Mouse (Mus musculus) ES-E14 (cell line): Measurements from ENCODE around the gene Mrtfb. TPM values are rescaled to one million over a fixed set of nuclear protein-coding genes. Genes with fewer than 3 reads are reported as not detected.

Experiments used
- DNase-seq: peaks from one replicate; pipeline ENCODE4 v3.0.0-alpha.2; 2013; ENCODE audit warnings: low read depth, low spot score
- H3K27ac ChIP-seq: 2 replicates; pipeline ENCODE4 v1.5.1; 2012; ENCODE audit warnings: low read depth, mild to moderate bottlenecking, low read length, moderate library complexity, mixed read lengths; ENCODE audit not compliant: poor library complexity, insufficient read depth, severe bottlenecking
- H3K36me3 ChIP-seq: 2 replicates; pipeline ENCODE4 v1.6.1; 2012; ENCODE audit warnings: mild to moderate bottlenecking, low read length, moderate library complexity, mixed read lengths; ENCODE audit not compliant: control insufficient read depth, poor library complexity, insufficient read depth, severe bottlenecking
- H3K4me1 ChIP-seq, 2 experiments: fragments of 150-350 bp in 1 of 2; sonication (generic) in 1 of 2; 2 replicates each; pipeline ENCODE4 v1.6.1; 2012; ENCODE audit warnings: low read length in 2 of 2, mild to moderate bottlenecking in 1 of 2, mixed read lengths in 1 of 2; ENCODE audit not compliant: control insufficient read depth in 2 of 2, insufficient read depth in 2 of 2, poor library complexity in 1 of 2
- H3K4me3 ChIP-seq, 2 experiments: fragments of 150-350 bp in 1 of 2; sonication (generic) in 1 of 2; 2 replicates each; pipeline ENCODE4 v1.5.1; 2012; ENCODE audit warnings: low read length in 2 of 2, low read depth in 1 of 2, mild to moderate bottlenecking in 1 of 2, mixed read lengths in 1 of 2; ENCODE audit not compliant: insufficient read depth in 1 of 2, poor library complexity in 1 of 2, severe bottlenecking in 1 of 2
- H3K9ac ChIP-seq: 2 replicates; pipeline ENCODE4 v1.6.1; 2012; ENCODE audit warnings: low read depth, mild to moderate bottlenecking, low read length, mixed read lengths; ENCODE audit not compliant: poor library complexity, insufficient read depth, severe bottlenecking
- H3K9me3 ChIP-seq: fragments of 150-350 bp; sonication (generic); 2 replicates; pipeline ENCODE4 v1.6.1; 2012; ENCODE audit warnings: low read depth, mild to moderate bottlenecking, low read length; ENCODE audit not compliant: control insufficient read depth, insufficient read depth
- CHD2 ChIP-seq: IDR thresholded peaks from 2 replicates; pipeline ENCODE4 v1.6.1; 2014; ENCODE audit warnings: mild to moderate bottlenecking, low read depth, low read length, inconsistent platforms
- HCFC1 ChIP-seq: IDR thresholded peaks from 2 replicates; pipeline ENCODE4 v1.6.1; 2012; ENCODE audit warnings: low read length, inconsistent platforms, borderline replicate concordance; ENCODE audit not compliant: insufficient read depth
- MAFK ChIP-seq: IDR thresholded peaks from 2 replicates; pipeline ENCODE4 v1.6.1; 2014; ENCODE audit warnings: mild to moderate bottlenecking, low read depth, low read length, inconsistent platforms; ENCODE audit not compliant: insufficient read depth
- ZC3H11A ChIP-seq: IDR thresholded peaks from 2 replicates; pipeline ENCODE4 v1.6.1; 2012; ENCODE audit warnings: low read depth, mild to moderate bottlenecking, inconsistent platforms, low read length, borderline replicate concordance
- ZNF384 ChIP-seq: IDR thresholded peaks from 2 replicates; pipeline ENCODE4 v1.6.1; 2012; ENCODE audit warnings: low read depth, low read length, inconsistent platforms
- in situ Hi-C, 2 experiments: fragments of 600-800 bp; cut with MboI; formaldehyde crosslinking; loops; one replicate each; pipeline ENCODE4 v1.15.1; 2025; ENCODE audit warnings: low sequenced_read_pairs in 2 of 2, inconsistent platforms in 1 of 2; ENCODE audit not compliant: unreplicated experiment in 2 of 2
- total RNA-seq: library from RNA; depleted of rRNA; stranded (reverse); fragments of 300-350 nt; gene quantifications from 2 replicates; pipeline ENCODE4 v1.2.3, GENCODE M21; 2012

Gene Mrtfb
- total RNA-seq, 1 experiment, result 9.6 TPM

DNA sequence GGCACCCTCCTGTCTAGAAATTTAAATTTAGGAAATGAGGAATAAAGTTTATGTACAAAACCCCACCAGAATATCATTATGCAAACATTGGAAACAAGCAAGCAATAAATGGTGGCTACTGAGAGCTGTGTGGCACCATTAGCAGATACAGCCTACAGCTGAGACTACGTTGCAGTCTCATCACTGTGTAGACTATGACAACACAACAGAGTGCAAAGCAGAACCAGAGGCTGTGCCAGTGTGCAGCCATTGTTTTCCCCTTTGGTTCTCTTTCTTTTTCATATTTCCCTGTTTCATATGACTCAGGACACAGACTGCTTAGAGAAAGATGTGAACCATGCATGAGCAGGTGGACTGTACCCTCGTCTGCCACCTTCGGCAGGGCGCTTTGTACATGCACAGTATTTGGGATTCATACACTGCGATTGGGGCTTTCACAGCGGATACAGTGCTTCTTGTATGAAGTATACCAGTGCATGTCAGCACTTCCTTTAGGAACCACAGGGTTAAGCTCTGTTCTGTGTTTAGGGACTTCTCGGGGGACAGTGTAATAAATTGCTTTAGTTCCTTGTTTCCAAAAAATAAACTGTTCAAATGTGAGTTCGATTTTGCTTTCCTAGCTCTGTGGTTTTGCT lies 116.7 kb downstream of the Mrtfb start:
- no peak overlapping the region for H3K4me3 ChIP-seq
- in situ Hi-C loops, result no loop called here
- H3K4me1 ChIP-seq, result peaks cover 4 to 10% of the 10 kb centered on the region in 2 experiments; a peak in 2 of 4 replicates
- H3K9me3 ChIP-seq, result no peaks in the 10 kb centered on the region
- DNase-seq, result no peak
- peaks cover 2% of the 10 kb centered on the region; the same call in 1 of the 2 replicates for H3K36me3 ChIP-seq
- TF ChIP-seq CHD2 (no peak), MAFK (no peak), ZNF384 (no peak), ZC3H11A (no peak)
- no peak overlapping the region for H3K9ac ChIP-seq
- H3K27ac ChIP-seq, result no peak overlapping the region

DNA sequence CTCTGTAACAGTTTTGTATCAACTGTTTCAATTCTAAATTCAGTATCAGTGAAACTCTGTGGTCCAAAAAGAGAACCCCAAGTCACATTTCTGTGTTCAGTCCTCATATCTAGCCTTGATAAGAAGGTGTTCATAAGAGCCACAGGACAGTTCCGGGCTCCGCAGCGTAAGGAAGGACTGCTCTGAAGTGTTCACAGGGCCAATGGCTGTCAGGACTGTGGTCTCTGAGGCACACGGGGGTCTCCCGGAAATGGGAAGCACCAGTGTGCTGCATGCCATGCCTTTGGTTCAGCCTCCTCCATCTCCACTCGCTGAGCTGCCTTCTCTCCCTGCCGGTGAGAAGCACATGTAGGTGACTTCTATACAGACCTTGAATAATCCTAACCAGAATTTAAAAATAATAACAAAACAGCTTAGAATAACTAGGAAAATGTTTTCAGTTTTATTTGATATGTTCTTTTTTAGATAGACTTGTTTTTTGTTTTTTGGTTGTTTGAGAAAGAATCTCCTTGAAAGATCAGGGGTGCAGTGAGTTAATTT lies 120.7 kb downstream of the Mrtfb start:
- in situ Hi-C loops, result no loop called here
- no peak for DNase-seq
- Histone ChIP-seq H3K9ac (no peak overlapping the region), H3K36me3 (no peaks in the 10 kb centered on the region), H3K4me3 (no peak overlapping the region), H3K4me1 (peaks cover 1 to 9% of the 10 kb centered on the region in 2 experiments; a peak in 1 of 4 replicates), H3K27ac (no peak overlapping the region), H3K9me3 (no peaks in the 10 kb centered on the region)
- no peak for TF ChIP-seq ZNF384

DNA sequence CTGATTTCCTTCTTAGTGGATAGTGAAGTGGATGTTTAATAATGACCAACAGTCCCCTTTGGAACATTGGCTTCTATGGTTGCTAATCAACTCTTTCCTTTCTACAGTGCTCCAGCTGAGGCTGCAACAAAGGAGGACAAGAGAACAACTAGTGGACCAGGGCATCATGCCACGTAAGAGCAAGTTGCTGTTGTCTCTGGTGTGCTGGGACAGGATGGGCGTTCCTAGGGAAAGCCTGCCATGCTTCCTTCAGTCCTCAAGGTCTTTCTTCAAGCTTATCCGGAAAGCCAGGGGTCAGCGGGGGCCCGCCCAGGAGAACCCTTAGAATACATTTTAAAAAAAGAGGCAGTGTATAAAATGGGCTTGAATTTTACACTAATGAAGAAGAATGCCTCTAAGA lies 121.9 kb downstream of the Mrtfb start:
- TF ChIP-seq ZNF384 (no peak), MAFK (no peak), CHD2 (no peak), ZC3H11A (no peak), HCFC1 (no peak)
- no peak overlapping the region for H3K4me3 ChIP-seq
- in situ Hi-C loops, result no loop called here

DNA sequence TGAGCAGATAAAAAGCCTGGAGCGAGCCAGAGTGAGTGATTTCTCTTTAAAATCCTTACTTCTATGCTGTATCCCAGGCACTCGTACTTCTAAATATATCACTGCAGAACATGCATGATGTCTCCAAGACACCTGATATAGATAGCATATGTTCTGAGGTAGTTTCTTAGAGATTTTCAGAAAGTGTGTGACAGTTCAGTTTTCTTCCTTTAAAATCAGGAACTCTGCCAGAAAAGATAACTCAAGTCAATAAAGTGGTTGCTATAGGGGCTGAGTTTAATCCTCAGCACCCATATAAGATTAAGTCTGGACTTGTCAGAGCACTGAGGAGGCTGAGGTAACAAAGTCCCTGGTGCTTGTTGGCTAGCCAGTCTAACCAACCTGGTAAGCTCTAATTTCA lies 123.6 kb downstream of the Mrtfb start:
- Histone ChIP-seq H3K27ac (no peak overlapping the region), H3K36me3 (no peaks in the 10 kb centered on the region; the same call in 1 of the 2 replicates), H3K4me1 (0 out of 4 replicates have a peak, but pooled peaks cover 0 to 4% of the 10 kb centered on the region in 2 experiments), H3K4me3 (no peak overlapping the region), H3K9ac (no peak overlapping the region), H3K9me3 (no peaks in the 10 kb centered on the region)
- TF ChIP-seq MAFK, result no peak
- TF ChIP-seq HCFC1, result no peak
- no peak for TF ChIP-seq ZNF384
- TF ChIP-seq CHD2, result no peak
- no peak for TF ChIP-seq ZC3H11A
- no peak for DNase-seq
- in situ Hi-C loops, result no loop called here

More for the DNA sequence above, 121.9 kb downstream of the Mrtfb start:
- Histone ChIP-seq H3K4me1 (0 out of 4 replicates have a peak, but pooled peaks cover 0 to 4% of the 10 kb centered on the region in 2 experiments), H3K9me3 (no peaks in the 10 kb centered on the region), H3K27ac (no peak overlapping the region), H3K9ac (no peak overlapping the region), H3K36me3 (no peaks in the 10 kb centered on the region)
- no peak for DNase-seq

DNA sequence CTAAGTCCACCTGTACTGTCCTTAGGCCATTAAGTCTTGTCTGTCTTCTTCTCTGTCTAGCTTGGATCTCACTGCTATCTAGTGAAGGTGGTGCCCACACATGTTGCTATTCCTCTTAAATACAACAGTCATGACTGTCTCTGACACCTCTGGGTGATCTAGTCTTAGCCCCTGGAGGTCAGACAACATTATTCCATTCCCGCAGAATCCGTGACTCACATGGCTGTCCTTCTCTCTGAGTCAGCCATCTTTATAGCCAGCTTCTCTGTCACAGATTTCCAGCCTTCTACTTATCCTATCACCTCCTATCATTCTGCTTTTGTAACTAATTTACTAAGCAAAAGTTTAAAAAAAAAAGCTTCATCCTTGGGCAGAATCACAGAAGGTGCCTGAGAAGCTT lies 125.5 kb downstream of the Mrtfb start:
- 0 out of 4 replicates have a peak, but pooled peaks cover 0 to 4% of the 10 kb centered on the region in 2 experiments for H3K4me1 ChIP-seq
- no peak overlapping the region for H3K9ac ChIP-seq
- in situ Hi-C loops, result no loop called here
- no peak overlapping the region for H3K27ac ChIP-seq
- H3K4me3 ChIP-seq, result no peak overlapping the region
- DNase-seq, result no peak
- no peaks in the 10 kb centered on the region for H3K9me3 ChIP-seq
- peaks cover 6% of the 10 kb centered on the region; the same call in 1 of the 2 replicates for H3K36me3 ChIP-seq
- TF ChIP-seq MAFK (no peak), ZC3H11A (no peak), HCFC1 (no peak), ZNF384 (no peak), CHD2 (no peak)
